Mouse (Mus musculus) erythroblast, embryonic 14.5 days (primary cell): ENCODE data around the gene Tmem109.

Source experiments
- GATA1 ChIP-seq: IDR thresholded peaks from 2 replicates; pipeline ENCODE4 v1.6.1; 2012; ENCODE audit warnings: low read length, inconsistent platforms, mixed read lengths
- TAL1 ChIP-seq: IDR thresholded peaks from 3 replicates; pipeline ENCODE4 v1.6.1; 2012; ENCODE audit warnings: low read length, inconsistent platforms, mixed read lengths

DNA sequence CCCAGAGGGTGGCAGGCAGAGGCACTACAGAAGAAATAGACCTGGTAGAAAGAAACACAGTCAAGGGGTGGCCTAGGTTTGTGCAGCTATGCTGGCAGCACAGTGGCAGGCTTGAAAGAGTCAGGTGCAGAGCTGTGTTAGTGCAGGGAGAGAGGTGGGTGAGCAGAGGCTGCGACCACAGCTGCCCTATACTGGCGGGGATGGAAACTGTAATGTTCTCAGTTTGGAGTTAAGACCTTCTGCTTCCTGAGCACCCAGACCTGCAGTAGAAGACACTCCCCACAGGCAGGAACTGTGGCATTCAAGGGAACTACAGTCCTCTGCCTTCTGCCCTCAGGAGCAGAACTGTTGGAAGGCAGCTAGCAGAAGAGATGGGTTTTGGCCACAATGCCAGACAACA lies 33.1 kb upstream of the Tmem109 start:
- TF ChIP-seq TAL1 (no peak), GATA1 (no peak)
